Mouse (Mus musculus): Measurements from ENCODE around the gene Gm20708.

DNA sequence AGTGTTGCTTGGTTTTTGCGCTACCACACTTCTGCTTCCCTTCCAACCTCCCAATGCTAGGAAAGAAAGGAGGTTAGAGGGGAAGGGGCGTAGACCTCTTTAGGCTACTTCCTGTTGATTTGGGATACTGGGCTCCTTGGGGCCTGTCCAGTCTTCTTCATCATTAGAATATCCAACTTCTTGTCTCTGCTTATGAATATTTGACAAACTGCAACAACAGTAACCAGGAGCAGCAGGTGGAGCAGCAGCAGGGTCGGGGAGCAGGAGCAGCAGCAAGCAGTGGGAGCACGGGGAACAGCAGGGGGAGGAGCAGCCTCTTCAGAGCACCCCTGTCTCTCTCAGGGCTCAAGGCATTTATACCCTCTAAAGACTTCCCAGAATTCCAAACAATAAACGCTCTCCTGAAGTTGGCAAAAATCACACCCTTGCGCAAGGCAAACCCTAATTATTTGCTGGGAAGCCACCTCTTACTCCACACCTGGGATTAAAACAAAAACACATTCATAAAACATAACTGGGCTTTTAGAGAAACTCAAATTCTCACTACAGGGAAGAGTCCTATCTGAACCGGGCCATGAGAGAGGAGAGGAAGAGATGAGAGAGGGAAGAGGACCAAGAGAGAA lies 38.2 kb downstream of the Gm20708 start:
- TF ChIP-seq EP300 (IDR thresholded peaks at IDR 0.05; ENCODE audit: insufficient read depth, low read depth, low read length) (no peak), POLR2A (IDR thresholded peaks at IDR 0.05; ENCODE audit: insufficient read depth, low read length) (no peak), CTCF (IDR thresholded peaks at IDR 0.05; ENCODE audit: low read depth, low read length) (no peak)

Measured in ES-Bruce4 (cell line).